In the genomic region with DNA sequence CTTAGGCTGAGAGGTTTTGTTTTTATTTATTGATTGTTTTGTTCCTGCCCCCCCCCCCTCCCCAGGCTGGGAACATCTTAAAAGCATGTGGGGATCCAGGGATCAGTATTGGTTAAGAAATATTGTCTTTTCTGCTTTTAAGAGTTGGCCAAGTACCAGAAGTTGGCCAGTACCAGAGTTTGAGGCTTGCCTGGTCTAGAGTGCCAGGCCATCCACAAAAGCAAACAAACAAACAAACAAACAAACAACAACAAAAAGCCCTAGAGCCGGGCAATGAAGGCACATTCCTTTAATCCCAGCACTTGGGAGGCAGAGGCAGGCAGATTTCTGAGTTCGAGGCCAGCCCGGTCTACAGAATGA, we compare ENCODE assay signal across 9 mouse cellular contexts. TPM values are rescaled to one million over a fixed set of nuclear protein-coding genes. Genes with fewer than 3 reads are reported as not detected.
DNase-seq lines count a peak whose midpoint lies in the region; ATAC-seq and TF ChIP-seq lines count a peak whose summit lies in the region.
"Had no signal": no experiment of that assay in that cellular context is flagged by ENCODE, and none has a peak within 500 bp of the region (broad histone marks: within the 10 kb centered on the region; RNA-seq: fewer than 3 reads in every experiment).

No protein-coding gene starts in this region.

- no peak overlapping the region for H3K4me2 ChIP-seq in lung, embryonic 16.5 days (ENCODE audit: low read depth, low read length)
- H3K4me2 ChIP-seq in liver, embryonic 14.5 days (ENCODE audit: low read depth): no peak overlapping the region
- no peak overlapping the region for H3K4me2 ChIP-seq in stomach, embryonic 15.5 days
- H3K4me2 ChIP-seq: heart, embryonic 11.5 days had no signal

- no peaks in the 10 kb centered on the region for H3K27me3 ChIP-seq in lung, embryonic 16.5 days (ENCODE audit: control insufficient read depth, insufficient read depth, low read depth, low read length)
- H3K27me3 ChIP-seq in forebrain, embryonic 10.5 days (ENCODE audit: poor library complexity, severe bottlenecking): no peaks in the 10 kb centered on the region
- H3K27me3 ChIP-seq in liver, embryonic 14.5 days (ENCODE audit: control insufficient read depth, insufficient read depth, low read length): no peaks in the 10 kb centered on the region
- no peaks in the 10 kb centered on the region for H3K27me3 ChIP-seq in stomach, embryonic 15.5 days (replicated peaks)

- intact Hi-C loops in gastrocnemius, postnatal 36 days (cut with DNase I): no loop called here

- peak overlapping the region; percentile 37; the same call in 1 of the 2 replicates for H3K27ac ChIP-seq in lung, embryonic 16.5 days (ENCODE audit: low read length)
- peak overlapping the region; percentile 49; the same call in 1 of the 2 replicates for H3K27ac ChIP-seq in forebrain, embryonic 10.5 days
- peak overlapping the region; percentile 85 for H3K27ac ChIP-seq in liver, embryonic 14.5 days
- H3K27ac ChIP-seq in stomach, embryonic 15.5 days: peak overlapping the region; percentile 74

- no peak for TF ChIP-seq EP300 in liver, embryonic 14.5 days (IDR thresholded peaks at IDR 0.05; ENCODE audit: low read depth)

- no peaks in the 10 kb centered on the region for H3K9me3 ChIP-seq in lung, embryonic 16.5 days (ENCODE audit: control insufficient read depth, low read length)
- no peaks in the 10 kb centered on the region for H3K9me3 ChIP-seq in forebrain, embryonic 10.5 days
- H3K9me3 ChIP-seq in liver, embryonic 14.5 days (ENCODE audit: control insufficient read depth, low read length): no peaks in the 10 kb centered on the region
- H3K9me3 ChIP-seq in stomach, embryonic 15.5 days: no peaks in the 10 kb centered on the region

- WGBS in lung, embryonic 16.5 days: 37% methylated on average over 3 of the region's 3 CpGs
- WGBS in forebrain, embryonic 10.5 days: 53% methylated on average over 3 of the region's 3 CpGs
- 12% methylated on average over 3 of the region's 3 CpGs for WGBS in liver, embryonic 14.5 days (ENCODE audit: insufficient replicate concordance)
- 30% methylated on average over 3 of the region's 3 CpGs for WGBS in stomach, embryonic 15.5 days

- no peaks in the 10 kb centered on the region for H3K36me3 ChIP-seq in lung, embryonic 16.5 days (ENCODE audit: control insufficient read depth, insufficient read depth, low read length)
- H3K36me3 ChIP-seq in forebrain, embryonic 10.5 days (replicated peaks): no peaks in the 10 kb centered on the region
- H3K36me3 ChIP-seq in liver, embryonic 14.5 days (replicated peaks; ENCODE audit: control insufficient read depth, insufficient read depth, low read depth): no peaks in the 10 kb centered on the region
- H3K36me3 ChIP-seq in stomach, embryonic 15.5 days: no peaks in the 10 kb centered on the region

- peaks cover 7% of the 10 kb centered on the region for H3K4me1 ChIP-seq in lung, embryonic 16.5 days (replicated peaks; ENCODE audit: control insufficient read depth, insufficient read depth, low read length)
- peaks cover 31% of the 10 kb centered on the region for H3K4me1 ChIP-seq in forebrain, embryonic 10.5 days
- H3K4me1 ChIP-seq in liver, embryonic 14.5 days (replicated peaks; ENCODE audit: control insufficient read depth in 2 of 2, insufficient read depth in 2 of 2, low read length in 1 of 2): peaks cover 24 to 40% of the 10 kb centered on the region in 2 experiments
- peaks cover 13% of the 10 kb centered on the region for H3K4me1 ChIP-seq in stomach, embryonic 15.5 days

- no peak for DNase-seq in lung, postnatal 36 days
- peak; percentile 50 for DNase-seq in forebrain, embryonic 10.5 days (ENCODE audit: extremely low spot score, low spot score)
- no peak for DNase-seq in liver, embryonic 14.5 days (ENCODE audit: low read depth in 3 of 3, low spot score in 3 of 3)
- no peak for DNase-seq in urinary bladder, adult 18-20 months (ENCODE audit: low spot score in 2 of 2)
- no peak for DNase-seq in gastrocnemius, postnatal 36 days

- ATAC-seq in lung, embryonic 16.5 days (ENCODE audit: low read depth): no peak
- ATAC-seq in liver, embryonic 14.5 days (ENCODE audit: insufficient read depth): no peak
- ATAC-seq in stomach, embryonic 15.5 days (ENCODE audit: insufficient read depth, low FRiP score, low read depth): no peak
- no peak for ATAC-seq in cerebellum, adult (ENCODE audit: insufficient number of reproducible peaks, low FRiP score, low TSS enrichment)

- no peak for TF ChIP-seq CTCF in liver, embryonic 14.5 days (IDR thresholded peaks at IDR 0.05; ENCODE audit: low read depth)

- no peak overlapping the region for H3K4me3 ChIP-seq in lung, embryonic 16.5 days (ENCODE audit: low read length)
- no peak overlapping the region for H3K4me3 ChIP-seq in forebrain, embryonic 10.5 days
- no peak overlapping the region for H3K4me3 ChIP-seq in liver, embryonic 14.5 days (ENCODE audit: insufficient read depth in 1 of 2, low read depth in 2 of 2, low read length in 2 of 2)
- H3K4me3 ChIP-seq in stomach, embryonic 15.5 days (replicated peaks): no peak overlapping the region

- H3K9ac ChIP-seq in lung, embryonic 16.5 days (ENCODE audit: low read length): no peak overlapping the region
- H3K9ac ChIP-seq in liver, embryonic 14.5 days (replicated peaks): peak overlapping the region; percentile 53
- no peak overlapping the region for H3K9ac ChIP-seq in stomach, embryonic 15.5 days

RNA-seq across cellular contexts. Expression of a gene that starts 5.8 kb away (rescaled TPM):
- 5.7 TPM in 2 replicates for polyA plus RNA-seq in lung, embryonic 16.5 days (2015; fragmentation: Nextera tagmentation; extraction: Ambion mirVana)
- 7.0 and 8.5 TPM in 2 replicates for polyA plus RNA-seq in forebrain, embryonic 10.5 days (2016; fragmentation: Nextera tagmentation; extraction: Ambion mirVana)
- 4.9 and 5.7 TPM in 2 replicates for polyA plus RNA-seq in liver, embryonic 14.5 days (2012; rRNA removed)
- 7.2 and 9.3 TPM in 2 replicates for polyA plus RNA-seq in liver, embryonic 14.5 days (2014; fragmentation: Nextera tagmentation; extraction: Ambion mirVana)
- 8.5 and 9.1 TPM in 2 replicates for polyA plus RNA-seq in stomach, embryonic 15.5 days (2015; fragmentation: Nextera tagmentation; extraction: Ambion mirVana)
- 1 to 10 TPM; 3.4 to 4.0 TPM for total RNA-seq in gastrocnemius, postnatal 36 days (2021)
